Mouse (Mus musculus): ENCODE measurements around the gene Slc25a17.

Gene Slc25a17

DNA sequence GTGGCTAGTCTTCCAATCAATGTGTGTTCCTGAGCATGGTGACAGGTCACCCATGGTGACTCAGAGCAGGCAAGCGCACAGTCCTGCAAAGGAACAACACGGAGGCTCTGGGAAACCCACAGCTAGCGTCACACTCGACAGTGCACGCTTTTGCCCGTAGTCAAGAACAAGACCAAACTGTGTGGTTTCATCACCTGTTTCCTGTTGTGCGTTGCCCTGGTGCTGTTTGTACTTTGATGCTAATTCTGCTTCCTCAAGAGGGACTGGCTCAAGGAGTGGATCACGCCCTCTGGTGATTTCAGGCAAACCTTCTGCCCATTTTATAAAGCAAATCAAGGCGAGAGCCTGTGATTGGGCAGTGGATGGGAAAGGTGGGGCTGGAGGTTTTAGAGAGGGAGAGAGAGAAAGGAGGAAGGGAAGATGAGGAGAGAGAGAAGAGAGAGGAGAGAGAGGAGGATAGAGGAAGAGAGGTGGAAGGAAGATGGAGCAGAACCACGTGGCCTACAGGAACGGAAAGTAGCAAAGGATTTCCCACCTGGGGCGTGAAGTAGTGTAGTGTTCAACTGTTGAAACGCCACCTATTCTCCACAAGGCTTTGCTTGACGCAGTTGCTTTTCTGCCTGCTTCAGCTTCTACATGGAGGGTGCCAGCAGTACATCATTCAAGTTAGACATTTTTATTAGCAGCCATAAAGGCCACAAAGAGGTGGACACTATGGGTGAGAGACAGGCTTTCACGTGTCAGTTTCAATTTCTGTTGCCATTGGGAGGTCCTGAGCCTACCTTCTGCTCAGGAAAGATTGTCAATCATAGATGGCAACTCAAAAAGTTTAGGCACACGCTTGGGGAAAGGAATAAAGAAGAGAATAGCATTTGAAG lies 59.2 kb downstream of the Slc25a17 start:
- no peak for DNase-seq (ENCODE audit: low spot score in 2 of 2)

- no peak for DNase-seq (ENCODE audit: low spot score in 2 of 2)
These were observed 60.0 kb downstream of the Slc25a17 start for GRCm38 (mm10) chr15:81300520-81301069.

DNA sequence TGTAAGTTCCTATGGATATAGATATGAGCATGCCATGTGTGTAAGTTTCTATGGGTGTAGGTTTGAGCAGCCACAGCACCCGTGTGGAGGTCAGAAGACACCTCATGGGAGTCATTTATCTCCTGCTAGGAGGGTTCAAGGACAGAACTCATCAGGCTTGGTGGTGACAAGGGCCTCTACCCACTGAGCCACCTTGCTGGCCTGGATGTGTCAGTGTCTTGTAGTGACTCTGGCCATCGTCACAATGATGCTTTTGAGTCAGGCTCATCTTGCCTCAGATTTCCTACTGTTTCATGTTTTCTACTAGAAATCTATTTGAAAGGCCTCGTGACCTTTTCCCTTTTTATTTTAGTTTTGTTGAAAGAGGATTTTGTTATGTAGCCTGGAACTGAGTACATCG lies 61.1 kb downstream of the Slc25a17 start:
- no peak for DNase-seq (ENCODE audit: low spot score in 2 of 2)

- no peak for DNase-seq (ENCODE audit: low spot score in 2 of 2)
These were observed 62.4 kb downstream of the Slc25a17 start for GRCm38 (mm10) chr15:81298213-81298612.

DNA sequence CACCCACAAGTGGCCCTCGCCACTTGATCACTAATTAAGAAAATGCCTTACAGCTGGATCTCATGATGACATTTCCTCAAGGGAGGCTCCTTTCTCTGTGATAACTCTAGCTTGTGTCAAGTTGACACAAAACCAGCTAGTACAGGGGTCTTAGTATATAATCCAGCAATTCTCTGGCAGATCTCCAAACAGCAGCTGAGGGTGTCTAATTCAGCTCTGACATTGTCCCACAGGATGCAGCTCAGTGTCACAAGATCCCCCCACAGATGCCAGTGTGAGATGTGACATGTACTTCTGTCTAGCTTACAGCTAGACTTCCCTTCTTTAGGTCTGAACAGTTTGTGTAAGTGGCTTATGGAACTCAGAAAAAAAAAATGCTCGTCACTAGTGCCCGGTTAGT lies 63.1 kb downstream of the Slc25a17 start:
- DNase-seq (ENCODE audit: low spot score in 2 of 2), result no peak

DNA sequence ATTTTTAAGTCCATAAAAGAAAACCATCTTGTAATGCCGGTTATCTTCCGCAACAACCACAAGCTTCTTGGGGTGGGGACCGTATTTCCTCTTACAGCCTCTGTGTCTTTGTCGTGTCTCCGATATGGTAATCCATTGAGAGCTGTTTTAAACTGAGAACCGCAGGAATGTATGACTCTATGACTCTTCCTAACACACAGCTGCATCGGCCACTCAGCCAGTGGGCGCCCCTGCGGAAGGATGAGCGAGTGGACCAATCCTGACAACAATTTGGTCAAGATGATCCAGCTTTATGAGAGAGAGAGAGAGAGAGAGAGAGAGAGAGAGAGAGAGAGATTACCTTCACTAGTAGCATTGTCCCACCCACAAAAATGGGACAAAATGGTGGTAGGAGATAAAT lies 65.7 kb downstream of the Slc25a17 start:
- no peak for DNase-seq (ENCODE audit: low spot score in 2 of 2)

GRCm38 (mm10) chr15:81294386-81294785 lies 66.2 kb downstream of the Slc25a17 start:
- no peak for DNase-seq (ENCODE audit: low spot score in 2 of 2)

GRCm38 (mm10) chr15:81290747-81291146 lies 69.9 kb downstream of the Slc25a17 start:
- no peak for DNase-seq (ENCODE audit: low spot score in 2 of 2)

GRCm38 (mm10) chr15:81290230-81290629 lies 70.4 kb downstream of the Slc25a17 start:
- DNase-seq (ENCODE audit: low spot score in 2 of 2), result no peak

DNA sequence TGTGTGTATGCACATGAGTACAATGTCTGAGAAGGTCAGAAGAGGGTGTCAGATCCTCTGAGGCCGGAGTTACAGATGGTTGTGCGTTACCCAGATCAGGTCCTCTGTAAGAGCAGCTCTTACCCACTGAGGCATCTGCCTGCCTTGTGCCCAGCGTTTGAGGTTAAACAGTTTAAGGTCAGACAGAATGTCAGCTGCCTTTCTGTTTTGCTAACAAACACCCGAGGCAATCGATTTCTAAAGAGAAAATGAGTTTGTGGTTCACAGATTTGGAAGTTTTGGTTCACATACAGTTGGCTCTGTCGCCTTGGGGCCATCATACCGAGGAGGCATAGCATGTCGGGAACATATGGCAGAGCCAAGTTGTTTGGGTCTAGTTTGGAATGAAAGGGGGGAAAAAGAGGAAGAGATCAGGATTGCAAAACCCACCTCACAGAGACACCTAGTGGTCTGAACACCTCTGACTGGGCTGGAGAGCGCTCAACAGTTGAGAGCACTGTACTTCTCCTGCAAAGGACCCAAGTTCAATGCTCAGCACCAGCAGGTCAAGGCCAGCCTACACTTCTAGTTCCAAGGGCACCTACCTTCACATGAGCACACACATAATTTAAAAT lies 76.4 kb downstream of the Slc25a17 start:
- DNase-seq (ENCODE audit: low spot score in 2 of 2), result no peak

DNA sequence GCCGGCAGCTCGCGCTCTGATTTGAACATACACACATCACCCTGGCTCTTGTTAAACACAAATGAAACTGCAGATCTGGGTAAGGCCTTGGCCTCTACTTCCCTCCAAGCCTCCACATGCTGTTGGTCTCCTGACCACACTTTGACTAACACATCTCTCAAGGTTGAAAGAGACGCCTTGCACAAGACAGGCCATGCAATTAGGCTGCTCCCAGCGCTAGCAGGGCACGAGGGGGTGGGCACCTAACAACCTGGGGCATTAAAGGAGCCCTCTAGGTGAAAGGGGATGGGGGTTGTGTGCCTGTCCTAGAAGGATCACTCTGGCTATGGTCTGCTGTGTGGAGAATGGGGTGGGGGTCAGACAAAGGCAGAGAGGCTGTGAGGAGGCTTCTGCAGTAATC lies 81.9 kb downstream of the Slc25a17 start:
- DNase-seq (ENCODE audit: low spot score in 2 of 2), result no peak

GRCm38 (mm10) chr15:81277928-81278327 lies 82.7 kb downstream of the Slc25a17 start:
- no peak for DNase-seq (ENCODE audit: low spot score in 2 of 2)

DNA sequence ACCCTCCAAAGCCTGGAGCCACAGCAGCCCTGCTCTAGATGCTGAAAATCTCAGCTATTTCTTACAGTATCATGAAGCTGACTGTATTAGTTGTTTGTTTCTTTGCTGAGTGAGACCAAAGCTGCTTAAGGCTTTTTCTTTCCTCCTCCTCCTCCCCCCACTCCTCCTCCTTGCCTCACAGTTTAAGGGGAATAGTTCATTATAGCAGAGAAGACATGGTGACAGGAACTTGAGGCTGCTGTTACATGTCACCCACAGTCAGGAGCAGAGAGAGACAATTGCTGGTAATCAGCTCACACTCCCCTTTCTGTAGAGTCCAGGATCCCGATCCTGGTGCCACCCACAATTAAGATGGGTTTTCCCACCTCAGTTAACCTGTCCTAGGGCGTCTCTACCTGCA lies 87.3 kb downstream of the Slc25a17 start:
- no peak for DNase-seq (ENCODE audit: low spot score in 2 of 2)

GRCm38 (mm10) chr15:81272305-81273053 lies 88.1 kb downstream of the Slc25a17 start:
- DNase-seq (ENCODE audit: low spot score in 2 of 2), result peak in 1 of 2 experiments; percentile 9
